ENCODE assay signal across 15 mouse cellular contexts in genomic region chr9:58613790-58614189, GRCm38 (mm10). TPM values are rescaled to one million over a fixed set of nuclear protein-coding genes. Genes with fewer than 3 reads are reported as not detected.
DNase-seq lines count a peak whose midpoint lies in the region; ATAC-seq lines count a peak whose summit lies in the region.
"Had no signal": no experiment of that assay in that cellular context is flagged by ENCODE, and none has a peak within 500 bp of the region (broad histone marks: within the 10 kb centered on the region; RNA-seq: fewer than 3 reads in every experiment).

No protein-coding gene starts in this region.

- H3K9me3 ChIP-seq in heart, embryonic 13.5 days, result no peaks in the 10 kb centered on the region
- H3K9me3 ChIP-seq: hindbrain, embryonic 15.5 days; limb, embryonic 12.5 days; midbrain, embryonic 15.5 days had no signal

- no peak for ATAC-seq in heart, embryonic 13.5 days (ENCODE audit: extremely low read depth, insufficient number of reproducible peaks, low FRiP score, low TSS enrichment)
- ATAC-seq: activated CD4-positive, CD25-positive, alpha-beta regulatory T cell, adult 4 months; forebrain, embryonic 16.5 days; midbrain, embryonic 15.5 days had no signal

- H3K27me3 ChIP-seq in heart, embryonic 13.5 days (replicated peaks), result no peaks in the 10 kb centered on the region
- H3K27me3 ChIP-seq: hindbrain, embryonic 15.5 days; limb, embryonic 12.5 days; midbrain, embryonic 15.5 days had no signal

- intact Hi-C loops in heart, postnatal 10 days (cut with DNase I), result no loop called here
- intact Hi-C loops in left cerebral cortex, postnatal 25 days (cut with DNase I), result no loop called here
- intact Hi-C loops in left cerebral cortex, postnatal 14 days (cut with DNase I), result no loop called here

- DNase-seq in heart, postnatal 10 days, result no peak
- DNase-seq in left cerebral cortex, postnatal 25 days (ENCODE audit: low spot score in 2 of 2), result peak; percentile 15 to 42
- no peak for DNase-seq in left cerebral cortex, postnatal 14 days (ENCODE audit: low spot score in 2 of 2)
- peak; percentile 71 for DNase-seq in cerebellum, adult 9-10 months
- peak; percentile 4 to 29 for DNase-seq in layer of hippocampus, postnatal 14 days (ENCODE audit: low spot score in 2 of 2)
- no peak for DNase-seq in spleen, postnatal 10 days (ENCODE audit: low spot score in 2 of 2)
- no peak for DNase-seq in frontal cortex, postnatal 10 days (ENCODE audit: low spot score in 2 of 2)
- DNase-seq: kidney, adult 18-20 months; lung, postnatal 36 days had no signal

- no peaks in the 10 kb centered on the region for H3K36me3 ChIP-seq in heart, embryonic 13.5 days
- H3K36me3 ChIP-seq: hindbrain, embryonic 15.5 days; limb, embryonic 12.5 days; midbrain, embryonic 15.5 days had no signal

- 70% methylated on average over 1 of the region's 1 CpGs for WGBS in heart, embryonic 13.5 days

- H3K4me3 ChIP-seq in heart, embryonic 13.5 days, result no peak overlapping the region
- H3K4me3 ChIP-seq: hindbrain, embryonic 15.5 days; limb, embryonic 12.5 days; midbrain, embryonic 15.5 days had no signal

- peak overlapping the region; percentile 69 for H3K27ac ChIP-seq in heart, embryonic 13.5 days (replicated peaks)
- H3K27ac ChIP-seq: hindbrain, embryonic 15.5 days; limb, embryonic 12.5 days; midbrain, embryonic 15.5 days had no signal

- no peak overlapping the region for H3K9ac ChIP-seq in heart, embryonic 13.5 days
- H3K9ac ChIP-seq: hindbrain, embryonic 15.5 days; limb, embryonic 12.5 days; midbrain, embryonic 15.5 days had no signal

- peaks cover 31% of the 10 kb centered on the region for H3K4me1 ChIP-seq in heart, embryonic 13.5 days
- H3K4me1 ChIP-seq: hindbrain, embryonic 15.5 days; midbrain, embryonic 15.5 days had no signal

- no peak overlapping the region for H3K4me2 ChIP-seq in heart, embryonic 13.5 days
- H3K4me2 ChIP-seq: hindbrain, embryonic 15.5 days; limb, embryonic 12.5 days; midbrain, embryonic 15.5 days had no signal

RNA-seq across cellular contexts. Expression of gene Nptn, which starts 31.8 kb away (rescaled TPM):
- polyA plus RNA-seq in heart, embryonic 13.5 days (2015; fragmentation: Nextera tagmentation; extraction: Ambion mirVana), result 119 and 124 TPM in 2 replicates
- 100 to 1,000 TPM; 186 to 201 TPM for total RNA-seq in heart, postnatal 10 days (2021)
- 1,000 to 10,000 TPM; 1,057 to 1,077 TPM for total RNA-seq in left cerebral cortex, postnatal 25 days (2021)
- total RNA-seq in left cerebral cortex, postnatal 14 days (2021), result 1,000 to 10,000 TPM in 1 of 2 experiments, 100 to 1,000 TPM in 1; 987 to 1,013 TPM
- total RNA-seq in layer of hippocampus, postnatal 14 days (2021), result 100 to 1,000 TPM; 800 to 831 TPM

RNA-seq across cellular contexts. Expression of gene Cd276, which starts 58.6 kb away (rescaled TPM):
- polyA plus RNA-seq in heart, embryonic 13.5 days (2015; fragmentation: Nextera tagmentation; extraction: Ambion mirVana), result 32.1 and 34.1 TPM in 2 replicates
- total RNA-seq in heart, postnatal 10 days (2021), result 10 to 100 TPM; 29.8 to 30.6 TPM
- total RNA-seq in left cerebral cortex, postnatal 25 days (2021), result 1 to 10 TPM; 8.2 to 8.7 TPM
- total RNA-seq in left cerebral cortex, postnatal 14 days (2021), result 10 to 100 TPM; 13.2 to 14.6 TPM
- total RNA-seq in layer of hippocampus, postnatal 14 days (2021), result 10 to 100 TPM in 1 of 2 experiments, 1 to 10 TPM in 1; 8.9 to 10.8 TPM
- polyA plus RNA-seq: activated CD4-positive, CD25-positive, alpha-beta regulatory T cell, adult 4 months had no signal

Comparison
In these comparisons a context has a peak if more than half of its experiments do, and no peak if none do; other contexts are left out.
1. DNase-seq: peak in left cerebral cortex, postnatal 25 days (2 of 2), cerebellum, adult 9-10 months (single experiment) and layer of hippocampus, postnatal 14 days (2 of 2); none in heart, postnatal 10 days (0 of 2), left cerebral cortex, postnatal 14 days (0 of 2), spleen, postnatal 10 days (0 of 2) and frontal cortex, postnatal 10 days (0 of 2).